Mouse (Mus musculus) thymus, adult 2 months (tissue): ENCODE results near the gene Cradd.

Experiments
- CTCF ChIP-seq: fragments of 200-500 bp; IDR thresholded peaks from 2 replicates; pipeline ENCODE4 v1.5.1; 2012; ENCODE audit warnings: mild to moderate bottlenecking, control low read depth, low read length, moderate library complexity, borderline replicate concordance; ENCODE audit not compliant: control insufficient read depth, poor library complexity, insufficient read depth; ENCODE audit errors: extremely low read depth
- POLR2A ChIP-seq: fragments of 200-500 bp; IDR thresholded peaks from 2 replicates; pipeline ENCODE4 v1.6.1; 2012; ENCODE audit warnings: mild to moderate bottlenecking, low read length, control low read depth, moderate library complexity; ENCODE audit not compliant: control insufficient read depth, poor library complexity, insufficient read depth; ENCODE audit errors: extremely low read depth

DNA sequence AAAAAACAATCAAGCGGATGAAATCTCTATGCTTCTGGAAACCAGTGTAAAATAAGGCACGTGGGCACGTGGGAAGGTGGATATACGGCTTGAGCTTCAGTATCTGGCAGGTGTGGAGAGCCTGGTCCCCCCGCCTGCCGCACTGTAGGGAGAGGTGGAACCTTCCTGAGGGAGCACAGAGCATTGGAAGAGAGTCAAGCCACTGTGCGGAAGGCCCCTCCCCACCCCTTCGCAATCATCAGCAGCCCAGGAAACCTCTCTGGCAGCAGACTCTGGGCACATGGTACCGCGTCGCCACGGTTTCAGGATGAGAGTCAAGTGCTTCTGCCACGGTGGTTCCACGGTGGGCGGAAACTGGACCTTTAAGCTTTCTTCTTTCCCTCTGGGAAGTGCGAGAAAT, 100.7 kb downstream of the Cradd start:
- TF ChIP-seq CTCF (no peak), POLR2A (no peak)
